Mouse (Mus musculus): ENCODE results near the gene Hsd17b13.
"Not testable (repeated sequence)": the region's sequence is repeated elsewhere in the genome, so short reads cannot be mapped to it uniquely, and the experiment has no call there.

Hsd17b13 gene

GRCm38 (mm10) chr5:103977907-103978570 lies 829 bp upstream of the Hsd17b13 start:
- no peak for DNase-seq

- DNase-seq: no peak
Observed at GRCm38 (mm10) chr5:103975736-103976135, 1.5 kb downstream of the Hsd17b13 start.

DNA sequence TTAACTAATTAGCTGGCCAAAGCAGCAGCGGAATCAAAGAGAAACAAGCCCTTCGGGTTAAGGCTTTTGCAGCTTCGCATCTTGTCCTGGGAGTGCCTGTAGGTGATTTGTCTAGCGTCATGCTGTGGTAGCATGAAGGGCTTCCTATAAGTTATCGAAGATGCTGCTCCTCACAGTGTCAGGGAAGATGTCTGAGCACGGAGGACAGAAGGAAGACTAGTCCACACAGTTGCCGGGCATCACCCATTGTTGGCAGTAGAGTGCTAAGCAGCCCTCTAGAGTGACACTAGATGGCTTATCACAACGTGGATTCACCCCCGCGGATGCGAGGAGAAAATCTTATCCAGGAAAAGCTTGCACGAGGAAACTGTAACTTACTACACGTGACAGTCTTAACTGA lies 4.4 kb downstream of the Hsd17b13 start:
- no peak for DNase-seq

DNA sequence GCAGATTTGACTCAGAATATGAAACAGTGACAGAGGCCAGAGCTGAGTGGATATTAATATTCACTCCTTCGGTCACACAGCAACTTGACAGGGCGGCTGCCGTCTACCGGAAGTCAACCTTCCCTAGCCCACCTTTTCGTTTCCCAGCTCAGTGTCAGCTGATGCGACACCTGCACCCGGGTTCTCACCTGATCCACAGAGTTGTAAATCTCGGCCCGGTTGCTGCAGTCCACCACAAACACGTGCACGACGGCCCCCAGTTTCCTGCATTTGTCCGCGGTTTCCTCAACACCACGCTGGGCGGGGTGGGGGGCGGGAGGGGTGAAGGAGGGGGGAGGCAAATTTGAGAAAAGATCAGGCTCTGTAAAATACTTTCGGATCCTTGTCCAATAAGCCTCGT lies 4.8 kb downstream of the Hsd17b13 start:
- DNase-seq: no peak

GRCm38 (mm10) chr5:103971051-103971450 lies 6.2 kb downstream of the Hsd17b13 start:
- DNase-seq: no peak

- no peak for DNase-seq
Observed at GRCm38 (mm10) chr5:103962935-103963429, 14.2 kb downstream of the Hsd17b13 start.

DNA sequence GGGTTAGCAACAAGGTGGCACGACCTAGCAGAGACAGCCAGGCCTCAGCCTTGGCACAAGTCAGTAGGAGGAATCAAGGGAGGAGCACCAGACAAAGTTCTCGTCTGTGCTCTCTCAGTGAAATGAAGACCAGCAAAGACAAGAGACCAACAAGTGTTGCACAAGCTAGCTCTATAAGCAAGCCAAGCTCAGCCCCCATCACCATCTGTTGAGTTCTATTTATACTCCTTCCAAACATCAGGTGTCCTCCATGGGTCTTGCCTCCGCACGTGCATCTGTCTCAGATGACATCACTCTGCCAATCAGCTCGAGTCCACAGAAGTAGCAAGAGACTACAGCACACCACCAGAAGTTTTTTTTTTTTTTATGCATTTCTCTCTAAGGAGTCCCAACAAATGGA lies 22.6 kb downstream of the Hsd17b13 start:
- DNase-seq: peak; percentile 40

DNA sequence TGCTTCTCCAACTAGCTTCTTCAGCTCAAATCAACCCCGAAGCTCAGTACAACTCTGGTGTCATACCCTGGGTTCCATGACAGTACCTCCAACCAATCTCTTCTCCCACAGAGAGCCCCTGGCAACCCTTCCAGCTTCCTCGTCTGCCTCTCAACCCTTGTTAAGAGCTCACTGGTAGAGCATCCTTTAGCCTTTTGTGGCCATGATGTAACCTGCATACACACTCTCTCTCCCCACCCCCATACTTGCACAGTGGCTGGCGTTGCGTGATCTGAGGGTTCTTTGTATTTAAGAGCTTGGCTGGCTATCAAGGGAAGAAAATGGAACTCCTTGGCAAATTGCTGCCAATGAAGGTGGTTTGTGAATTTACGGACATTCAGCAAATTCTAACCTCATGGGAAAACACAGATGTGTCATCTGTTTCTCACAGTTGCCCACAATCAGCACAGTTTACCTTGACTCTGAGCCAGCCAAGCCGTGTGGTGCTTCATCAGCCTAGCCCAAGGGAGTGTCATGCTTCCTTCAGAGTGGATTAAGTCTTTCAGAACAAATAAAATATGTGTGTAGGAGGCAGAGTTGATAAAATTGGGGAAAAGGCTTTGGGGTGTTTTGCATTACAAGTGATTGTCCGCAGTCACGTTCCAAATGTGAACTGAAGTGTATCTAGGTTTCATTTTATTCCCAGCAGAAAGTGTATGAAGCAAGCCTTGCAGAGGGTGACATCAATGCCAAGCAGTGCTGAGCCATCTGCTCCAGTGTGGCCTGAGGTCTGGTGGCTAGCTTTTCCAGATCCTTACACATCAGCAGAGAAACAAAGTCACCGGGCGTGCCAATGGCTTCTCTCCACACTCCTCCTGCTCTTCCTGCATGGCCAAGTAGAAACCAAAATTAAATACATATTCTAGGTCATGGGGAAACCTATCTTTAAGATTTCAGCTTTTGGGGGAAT lies 23.8 kb downstream of the Hsd17b13 start:
- peak; percentile 25 for DNase-seq

- not testable (repeated sequence) for DNase-seq
Observed at GRCm38 (mm10) chr5:103950138-103950537, 27.1 kb downstream of the Hsd17b13 start.

GRCm38 (mm10) chr5:103943183-103943582 lies 34.0 kb downstream of the Hsd17b13 start:
- no peak for DNase-seq

- no peak for DNase-seq
Observed at GRCm38 (mm10) chr5:103939856-103940255, 37.4 kb downstream of the Hsd17b13 start.

DNA sequence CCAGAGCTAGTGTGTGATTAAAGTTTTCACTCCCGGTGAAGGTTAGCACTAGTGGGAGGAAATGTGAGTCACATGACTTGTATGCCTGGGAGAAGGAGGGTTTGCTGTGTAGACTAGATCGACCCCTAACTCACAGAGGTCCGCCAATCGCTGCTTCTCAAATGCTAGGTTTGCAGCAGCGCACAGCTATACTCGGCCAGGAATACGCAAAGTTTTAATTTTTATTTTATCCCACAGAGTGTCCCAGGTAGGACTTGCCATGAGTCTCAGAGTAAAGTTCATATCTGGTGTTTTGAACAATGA lies 37.9 kb downstream of the Hsd17b13 start:
- DNase-seq: no peak

- peak; percentile 34 for DNase-seq
Observed at GRCm38 (mm10) chr5:103938547-103939349, 38.5 kb downstream of the Hsd17b13 start.

GRCm38 (mm10) chr5:103936906-103937589 lies 40.2 kb downstream of the Hsd17b13 start:
- no peak for DNase-seq

DNA sequence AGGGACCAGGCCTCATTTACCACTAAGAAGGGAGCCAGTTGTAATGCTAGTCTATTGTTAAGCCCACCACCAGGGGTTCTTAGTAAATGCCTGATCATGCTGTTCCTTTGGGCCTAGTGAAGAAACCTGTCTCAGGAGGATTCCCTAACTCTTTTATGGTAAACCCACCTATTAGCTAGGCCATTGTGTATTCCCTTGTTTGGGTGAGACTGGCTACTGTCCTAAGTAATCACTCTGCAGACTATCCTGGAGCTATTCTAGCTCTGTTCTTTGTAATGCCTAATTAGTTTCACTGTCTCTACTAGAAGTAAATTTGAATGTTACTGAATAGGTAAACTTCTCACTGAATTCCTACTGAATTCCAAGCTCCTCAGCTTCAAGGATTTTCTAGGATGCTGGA lies 45.3 kb downstream of the Hsd17b13 start:
- DNase-seq: not testable (repeated sequence)

- no peak for DNase-seq
Observed at GRCm38 (mm10) chr5:103930511-103930910, 46.7 kb downstream of the Hsd17b13 start.

GRCm38 (mm10) chr5:103928196-103928550 lies 49.0 kb downstream of the Hsd17b13 start:
- DNase-seq: no peak

DNA sequence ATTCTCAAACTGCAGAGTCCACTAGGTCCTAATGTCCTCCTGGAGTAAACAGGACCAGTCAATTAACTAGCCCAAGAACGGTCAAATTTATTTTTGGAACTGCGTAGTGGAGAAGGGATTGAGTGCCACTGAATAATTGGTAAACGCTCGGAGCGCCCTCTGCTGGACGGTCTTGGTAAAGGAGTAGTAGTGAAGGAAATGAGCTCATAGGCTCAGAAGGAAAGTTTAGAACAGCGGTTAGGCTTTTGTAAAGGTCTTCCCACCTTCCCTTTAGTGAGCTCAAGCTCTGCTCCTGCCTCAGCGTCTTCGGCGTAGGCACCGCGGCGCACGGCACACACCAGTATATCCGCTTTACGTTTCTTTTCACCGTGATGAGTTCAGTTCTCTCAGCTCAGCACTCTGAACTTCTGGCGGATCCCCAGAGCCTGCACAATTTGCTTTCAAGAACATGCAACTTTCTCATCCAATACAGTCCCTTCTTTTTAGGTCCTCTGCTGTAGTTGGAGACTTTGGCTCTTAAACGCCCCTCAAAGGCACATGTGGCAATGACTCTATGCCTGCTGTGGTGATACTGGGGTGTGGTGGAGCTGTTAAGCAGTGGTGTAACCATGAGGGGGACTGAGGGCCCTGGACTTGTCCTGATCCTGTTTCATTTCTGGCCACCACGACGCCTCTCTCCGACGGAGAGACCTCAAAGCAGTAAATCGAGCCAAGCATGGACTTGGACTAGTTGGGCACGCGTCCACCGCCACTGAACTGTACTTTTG lies 49.6 kb downstream of the Hsd17b13 start:
- peak; percentile 65 for DNase-seq

DNA sequence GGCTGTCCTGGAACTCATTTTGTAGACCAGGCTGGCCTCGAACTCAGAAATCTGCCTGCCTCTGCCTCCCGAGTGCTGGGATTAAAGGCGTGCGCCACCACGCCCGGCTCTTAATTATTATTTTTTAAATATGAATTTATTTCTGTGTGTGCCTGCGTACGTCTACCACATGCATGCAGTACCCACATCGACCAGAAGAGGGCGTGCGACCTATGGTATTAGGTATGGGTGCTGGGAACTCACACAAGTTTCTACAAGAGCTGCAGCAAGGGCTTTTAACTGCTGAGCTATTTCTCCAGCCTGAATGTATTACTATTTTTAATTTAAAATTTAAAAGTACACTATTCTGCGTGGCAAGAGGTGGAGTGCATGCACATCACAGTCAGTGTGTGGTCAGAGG lies 50.8 kb downstream of the Hsd17b13 start:
- no peak for DNase-seq

GRCm38 (mm10) chr5:103923755-103924154 lies 53.5 kb downstream of the Hsd17b13 start:
- no peak for DNase-seq

DNA sequence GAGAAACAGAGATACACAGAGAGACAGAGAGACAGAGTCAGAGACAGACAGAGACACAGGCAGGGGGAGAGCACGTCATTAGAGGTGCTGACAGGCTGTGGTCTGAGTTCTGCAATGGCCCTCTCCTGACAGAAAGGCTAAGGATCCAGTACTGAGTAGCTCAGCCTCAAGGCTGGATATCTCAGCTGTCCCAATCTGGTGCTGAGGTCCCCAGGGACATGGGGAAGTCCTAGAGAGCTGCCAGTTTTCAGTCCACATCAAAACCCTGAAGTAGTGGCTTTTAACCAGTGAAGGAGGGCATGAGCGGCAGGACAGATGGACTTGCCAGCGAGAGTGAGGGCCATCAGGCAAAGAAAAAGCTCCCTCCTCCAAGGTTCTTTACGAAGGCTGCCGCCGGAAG lies 54.1 kb downstream of the Hsd17b13 start:
- DNase-seq: no peak

DNA sequence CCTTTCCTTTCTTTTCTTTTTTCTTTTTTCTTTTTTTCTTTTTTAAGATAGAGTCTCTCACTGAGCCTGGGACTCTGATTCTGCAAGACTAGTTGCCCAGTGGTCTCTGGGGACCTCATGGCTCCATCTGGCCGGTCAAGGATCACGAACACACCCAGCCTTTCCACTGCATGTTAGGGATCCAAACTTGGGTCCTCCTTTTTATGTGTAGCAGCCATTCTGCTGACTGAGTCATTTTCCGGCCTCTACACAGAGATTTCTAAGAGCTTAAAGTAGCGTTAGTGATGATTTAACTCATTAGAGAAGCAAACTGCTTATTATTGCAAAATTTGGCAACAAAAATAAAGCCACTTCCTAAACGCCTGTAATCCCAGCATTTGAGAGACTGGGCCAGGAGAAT lies 54.8 kb downstream of the Hsd17b13 start:
- DNase-seq: no peak

All from cerebellum, adult 11-12 months (tissue).